Mouse (Mus musculus) neural tube, embryonic 15.5 days (tissue): ENCODE data around the gene Htra1. TPM values are rescaled to one million over a fixed set of nuclear protein-coding genes. Genes with fewer than 3 reads are reported as not detected.

Experiments
- ATAC-seq: fragments of 200-750 bp; cut with Nextera tagmentation; 2 replicates; pipeline ENCODE4 v1.8.0; 2017; ENCODE audit warnings: mild to moderate bottlenecking, moderate TSS enrichment, moderate library complexity; ENCODE audit not compliant: low FRiP score
- H3K27ac ChIP-seq: fragments of 300-500 bp; sonication (generic); replicated peaks from 2 replicates; pipeline ENCODE4 v1.5.1; 2015; ENCODE audit warnings: mild to moderate bottlenecking, inconsistent platforms
- H3K27me3 ChIP-seq: fragments of 300-500 bp; sonication (generic); replicated peaks from 2 replicates; pipeline ENCODE4 v1.6.1; 2015; ENCODE audit warnings: inconsistent platforms
- H3K36me3 ChIP-seq: fragments of 300-500 bp; sonication (generic); 2 replicates; pipeline ENCODE4 v1.6.1; 2015; ENCODE audit warnings: inconsistent platforms
- H3K4me1 ChIP-seq: fragments of 300-500 bp; sonication (generic); 2 replicates; pipeline ENCODE4 v1.6.1; 2015; ENCODE audit warnings: inconsistent platforms
- H3K4me2 ChIP-seq: fragments of 300-500 bp; sonication (generic); 2 replicates; pipeline ENCODE4 v1.6.1; 2015; ENCODE audit warnings: inconsistent platforms, mild to moderate bottlenecking, moderate library complexity
- H3K4me3 ChIP-seq: fragments of 300-500 bp; sonication (generic); replicated peaks from 2 replicates; pipeline ENCODE4 v1.5.1; 2015; ENCODE audit warnings: mild to moderate bottlenecking, inconsistent platforms
- H3K9ac ChIP-seq: fragments of 300-500 bp; sonication (generic); replicated peaks from 2 replicates; pipeline ENCODE4 v1.6.1; 2015; ENCODE audit warnings: mild to moderate bottlenecking, inconsistent platforms
- H3K9me3 ChIP-seq: fragments of 300-500 bp; sonication (generic); replicated peaks from 2 replicates; pipeline ENCODE4 v1.6.1; 2016; ENCODE audit warnings: inconsistent platforms
- WGBS: fragments of 180-500 bp; shearing (Covaris S2); methylation state at CpG from one replicate; pipeline ENCODE4 v1.1.7; 2015; ENCODE audit warnings: mixed read lengths; 5-methylcytosine and 5-hydroxymethylcytosine counted together
- polyA plus RNA-seq: library from polyadenylated mRNA; unstranded; fragments of >200 nt; fragmentation: Nextera tagmentation; extraction: Ambion mirVana; gene quantifications from 2 replicates; pipeline ENCODE4 v1.2.1, GENCODE M21; 2015

Gene Htra1
- polyA plus RNA-seq, 1 experiment from 2014 or later = 23.7 TPM

GRCm38 (mm10) chr7:130937266-130937841, 1.4 kb downstream of the Htra1 start:
- Histone ChIP-seq H3K4me1 (peaks cover 26% of the 10 kb centered on the region), H3K36me3 (no peaks in the 10 kb centered on the region), H3K9me3 (no peaks in the 10 kb centered on the region), H3K4me3 (peak overlapping the region; percentile 47), H3K4me2 (peak overlapping the region; percentile 73), H3K9ac (no peak overlapping the region), H3K27ac (no peak overlapping the region), H3K27me3 (peaks cover 64% of the 10 kb centered on the region)
- no peak for ATAC-seq
- WGBS = 35% methylated on average over 12 of the region's 12 CpGs

- no peak for ATAC-seq
- peaks cover 61% of the 10 kb centered on the region for H3K27me3 ChIP-seq
These were observed 2.1 kb downstream of the Htra1 start for GRCm38 (mm10) chr7:130938005-130938404.

GRCm38 (mm10) chr7:130938896-130939295, 3.0 kb downstream of the Htra1 start:
- no peaks in the 10 kb centered on the region for H3K9me3 ChIP-seq
- peaks cover 26% of the 10 kb centered on the region for H3K4me1 ChIP-seq
- 92% methylated on average over 8 of the region's 8 CpGs for WGBS
- H3K9ac ChIP-seq = no peak overlapping the region
- H3K36me3 ChIP-seq = no peaks in the 10 kb centered on the region
- no peak for ATAC-seq
- peaks cover 52% of the 10 kb centered on the region for H3K27me3 ChIP-seq
- H3K4me3 ChIP-seq = no peak overlapping the region
- no peak overlapping the region for H3K4me2 ChIP-seq
- H3K27ac ChIP-seq = no peak overlapping the region

More at GRCm38 (mm10) chr7:130938005-130938404, 2.1 kb downstream of the Htra1 start:
- Histone ChIP-seq H3K4me3 (no peak overlapping the region), H3K9ac (no peak overlapping the region), H3K27ac (no peak overlapping the region), H3K9me3 (no peaks in the 10 kb centered on the region), H3K4me2 (no peak overlapping the region), H3K4me1 (peaks cover 26% of the 10 kb centered on the region), H3K36me3 (no peaks in the 10 kb centered on the region)
- WGBS = 69% methylated on average over 4 of the region's 4 CpGs

GRCm38 (mm10) chr7:130940733-130941132, 4.8 kb downstream of the Htra1 start:
- Histone ChIP-seq H3K36me3 (no peaks in the 10 kb centered on the region), H3K27me3 (peaks cover 34% of the 10 kb centered on the region), H3K9ac (no peak overlapping the region), H3K4me3 (no peak overlapping the region), H3K27ac (no peak overlapping the region), H3K4me1 (peaks cover 16% of the 10 kb centered on the region), H3K4me2 (no peak overlapping the region), H3K9me3 (no peaks in the 10 kb centered on the region)
- ATAC-seq = no peak
- WGBS = 70% methylated on average over 8 of the region's 8 CpGs

- Histone ChIP-seq H3K27ac (no peak overlapping the region), H3K4me1 (no peaks in the 10 kb centered on the region; the same call in 1 of the 2 replicates), H3K4me3 (no peak overlapping the region), H3K27me3 (peaks cover 7% of the 10 kb centered on the region), H3K9me3 (no peaks in the 10 kb centered on the region), H3K4me2 (no peak overlapping the region), H3K9ac (no peak overlapping the region), H3K36me3 (no peaks in the 10 kb centered on the region)
- 90% methylated on average over 9 of the region's 9 CpGs for WGBS
- no peak for ATAC-seq
These were observed 7.5 kb downstream of the Htra1 start for GRCm38 (mm10) chr7:130943280-130943895.

GRCm38 (mm10) chr7:130944766-130945475, 9.0 kb downstream of the Htra1 start:
- Histone ChIP-seq H3K27me3 (no peaks in the 10 kb centered on the region), H3K4me3 (no peak overlapping the region), H3K4me2 (no peak overlapping the region), H3K9ac (no peak overlapping the region), H3K4me1 (peaks cover 5% of the 10 kb centered on the region), H3K9me3 (no peaks in the 10 kb centered on the region), H3K27ac (no peak overlapping the region), H3K36me3 (no peaks in the 10 kb centered on the region)
- ATAC-seq = no peak
- 89% methylated on average over 11 of the region's 11 CpGs for WGBS

GRCm38 (mm10) chr7:130945730-130946129, 9.8 kb downstream of the Htra1 start:
- Histone ChIP-seq H3K9ac (no peak overlapping the region), H3K4me2 (no peak overlapping the region), H3K4me1 (peaks cover 5% of the 10 kb centered on the region), H3K4me3 (no peak overlapping the region), H3K27me3 (no peaks in the 10 kb centered on the region), H3K9me3 (no peaks in the 10 kb centered on the region), H3K36me3 (no peaks in the 10 kb centered on the region), H3K27ac (no peak overlapping the region)
- 91% methylated on average over 3 of the region's 3 CpGs for WGBS
- no peak for ATAC-seq

- H3K4me2 ChIP-seq = no peak overlapping the region
- no peak for ATAC-seq
- no peaks in the 10 kb centered on the region for H3K9me3 ChIP-seq
- no peaks in the 10 kb centered on the region for H3K36me3 ChIP-seq
- no peak overlapping the region for H3K9ac ChIP-seq
- no peak overlapping the region for H3K4me3 ChIP-seq
- H3K4me1 ChIP-seq = peaks cover 5% of the 10 kb centered on the region
- 87% methylated on average over 12 of the region's 12 CpGs for WGBS
- H3K27ac ChIP-seq = no peak overlapping the region
- H3K27me3 ChIP-seq = no peaks in the 10 kb centered on the region
These were observed 10.4 kb downstream of the Htra1 start for GRCm38 (mm10) chr7:130946303-130946702.

GRCm38 (mm10) chr7:130948563-130949208, 12.8 kb downstream of the Htra1 start:
- no peak overlapping the region for H3K4me2 ChIP-seq
- H3K9ac ChIP-seq = no peak overlapping the region
- peak overlapping the region; percentile 18; the same call in 1 of the 2 replicates for H3K27ac ChIP-seq
- H3K27me3 ChIP-seq = 0 out of 2 replicates have a peak, but pooled peaks cover 2% of the 10 kb centered on the region
- no peak for ATAC-seq
- 67% methylated on average over 5 of the region's 5 CpGs for WGBS
- no peaks in the 10 kb centered on the region for H3K36me3 ChIP-seq
- no peaks in the 10 kb centered on the region for H3K9me3 ChIP-seq
- H3K4me1 ChIP-seq = peaks cover 5% of the 10 kb centered on the region
- H3K4me3 ChIP-seq = no peak overlapping the region

- Histone ChIP-seq H3K27me3 (0 out of 2 replicates have a peak, but pooled peaks cover 2% of the 10 kb centered on the region), H3K4me3 (no peak overlapping the region), H3K27ac (peak overlapping the region; percentile 18; the same call in 1 of the 2 replicates), H3K9me3 (no peaks in the 10 kb centered on the region), H3K4me2 (no peak overlapping the region), H3K9ac (no peak overlapping the region), H3K36me3 (no peaks in the 10 kb centered on the region), H3K4me1 (peaks cover 5% of the 10 kb centered on the region)
- ATAC-seq = no peak
- 56% methylated on average over 8 of the region's 8 CpGs for WGBS
These were observed 13.4 kb downstream of the Htra1 start for GRCm38 (mm10) chr7:130949331-130949751.

GRCm38 (mm10) chr7:130950482-130950881, 14.6 kb downstream of the Htra1 start:
- 0 out of 2 replicates have a peak, but pooled peaks cover 2% of the 10 kb centered on the region for H3K27me3 ChIP-seq
- no peaks in the 10 kb centered on the region for H3K9me3 ChIP-seq
- no peak for ATAC-seq
- H3K9ac ChIP-seq = no peak overlapping the region
- no peak overlapping the region for H3K4me2 ChIP-seq
- H3K4me3 ChIP-seq = no peak overlapping the region
- H3K27ac ChIP-seq = no peak overlapping the region
- no peaks in the 10 kb centered on the region for H3K36me3 ChIP-seq
- WGBS = 97% methylated on average over 7 of the region's 7 CpGs
- H3K4me1 ChIP-seq = peaks cover 5% of the 10 kb centered on the region
